Mouse (Mus musculus) left cerebral cortex, postnatal 25 days (tissue): ENCODE data around the gene Dennd5b. TPM values are rescaled to one million over a fixed set of nuclear protein-coding genes. Genes with fewer than 3 reads are reported as not detected.

Source experiments
- total RNA-seq, 2 experiments: library from RNA; stranded (reverse); gene quantifications; 2 replicates each; pipeline ENCODE4 v1.2.3; 2021

Dennd5b gene
- total RNA-seq, 2 experiments from 2014 or later = 65.8 to 69.4 TPM

Other genes with a start within 250 kb of the Dennd5b start
- gene Caprin2, start 205.4 kb downstream of the Dennd5b start, total RNA-seq = 1 to 10 TPM; 6.3 to 7.5 TPM
- 1 to 10 TPM; 3.1 to 3.8 TPM for gene Sinhcaf, start 155.2 kb downstream of the Dennd5b start, total RNA-seq
- not detected for gene Gm10203, start 28.5 kb upstream of the Dennd5b start, total RNA-seq
- 1 to 10 TPM; 1.9 to 3.4 TPM for gene Etfbkmt, start 38.2 kb upstream of the Dennd5b start, total RNA-seq
- 10 to 100 TPM; 33.8 to 35.1 TPM for gene Amn1, start 87.0 kb upstream of the Dennd5b start, total RNA-seq
- gene Resf1, start 207.7 kb upstream of the Dennd5b start, total RNA-seq = 10 to 100 TPM; 18.1 to 18.8 TPM